ENCODE assay signal across 12 mouse cellular contexts in genomic region chr11:59397536-59398371, GRCm38 (mm10). TPM values are rescaled to one million over a fixed set of nuclear protein-coding genes. Genes with fewer than 3 reads are reported as not detected.
A peak's percentile ranks its signal among the peaks of the same experiment; 100 is the strongest.
DNase-seq lines count a peak whose midpoint lies in the region; ATAC-seq lines count a peak whose summit lies in the region.
"Had no signal": no experiment of that assay in that cellular context is flagged by ENCODE, and none has a peak within 500 bp of the region (broad histone marks: within the 10 kb centered on the region; RNA-seq: fewer than 3 reads in every experiment).

No protein-coding gene starts in this region.

- H3K4me2 ChIP-seq in hindbrain, embryonic 16.5 days (ENCODE audit: low read length): no peak overlapping the region
- H3K4me2 ChIP-seq in stomach, embryonic 15.5 days: peak overlapping the region; percentile 16; the same call in 1 of the 2 replicates

- no peaks in the 10 kb centered on the region for H3K27me3 ChIP-seq in hindbrain, embryonic 10.5 days (ENCODE audit: insufficient read depth, poor library complexity, severe bottlenecking)
- H3K27me3 ChIP-seq in hindbrain, embryonic 16.5 days (replicated peaks; ENCODE audit: control insufficient read depth, insufficient read depth, low read length): no peaks in the 10 kb centered on the region
- H3K27me3 ChIP-seq in limb, embryonic 10.5 days (ENCODE audit: low read depth, poor library complexity, severe bottlenecking): no peaks in the 10 kb centered on the region
- H3K27me3 ChIP-seq in stomach, embryonic 15.5 days (replicated peaks): no peaks in the 10 kb centered on the region

- no peak overlapping the region for H3K9ac ChIP-seq in hindbrain, embryonic 16.5 days (ENCODE audit: low read depth, low read length)
- no peak overlapping the region for H3K9ac ChIP-seq in stomach, embryonic 15.5 days

- no peak overlapping the region for H3K4me3 ChIP-seq in hindbrain, embryonic 10.5 days
- no peak overlapping the region for H3K4me3 ChIP-seq in hindbrain, embryonic 16.5 days (ENCODE audit: low read length)
- no peak overlapping the region for H3K4me3 ChIP-seq in limb, embryonic 10.5 days
- no peak overlapping the region for H3K4me3 ChIP-seq in stomach, embryonic 15.5 days (replicated peaks)

- no peaks in the 10 kb centered on the region for H3K9me3 ChIP-seq in hindbrain, embryonic 10.5 days
- H3K9me3 ChIP-seq in hindbrain, embryonic 16.5 days (ENCODE audit: control insufficient read depth, low read length): no peaks in the 10 kb centered on the region
- H3K9me3 ChIP-seq in limb, embryonic 10.5 days (replicated peaks): no peaks in the 10 kb centered on the region
- no peaks in the 10 kb centered on the region for H3K9me3 ChIP-seq in stomach, embryonic 15.5 days

- no peak for ATAC-seq in hindbrain, embryonic 16.5 days
- peak; percentile 48; the same call in 1 of the 2 replicates for ATAC-seq in stomach, embryonic 15.5 days (ENCODE audit: insufficient read depth, low FRiP score, low read depth)
- ATAC-seq: forebrain, embryonic 16.5 days had no signal

- no peaks in the 10 kb centered on the region for H3K36me3 ChIP-seq in hindbrain, embryonic 10.5 days
- H3K36me3 ChIP-seq in hindbrain, embryonic 16.5 days (ENCODE audit: control insufficient read depth, insufficient read depth, low read length): no peaks in the 10 kb centered on the region
- 0 out of 2 replicates have a peak, but pooled peaks cover 5% of the 10 kb centered on the region for H3K36me3 ChIP-seq in limb, embryonic 10.5 days
- H3K36me3 ChIP-seq in stomach, embryonic 15.5 days: no peaks in the 10 kb centered on the region

- WGBS in hindbrain, embryonic 10.5 days: 66% methylated on average over 22 of the region's 22 CpGs
- 75% methylated on average over 22 of the region's 22 CpGs for WGBS in hindbrain, embryonic 16.5 days
- 44% methylated on average over 22 of the region's 22 CpGs for WGBS in limb, embryonic 10.5 days
- WGBS in stomach, embryonic 15.5 days: 43% methylated on average over 22 of the region's 22 CpGs

- H3K27ac ChIP-seq in hindbrain, embryonic 10.5 days: peak overlapping the region; percentile 66
- no peak overlapping the region for H3K27ac ChIP-seq in hindbrain, embryonic 16.5 days (ENCODE audit: low read depth, low read length)
- peak overlapping the region; percentile 54 for H3K27ac ChIP-seq in limb, embryonic 10.5 days
- H3K27ac ChIP-seq in stomach, embryonic 15.5 days: no peak overlapping the region

- peaks cover 20% of the 10 kb centered on the region for H3K4me1 ChIP-seq in hindbrain, embryonic 10.5 days (replicated peaks)
- H3K4me1 ChIP-seq in hindbrain, embryonic 16.5 days (ENCODE audit: control insufficient read depth, insufficient read depth, low read depth, low read length): no peaks in the 10 kb centered on the region
- H3K4me1 ChIP-seq in limb, embryonic 10.5 days: peaks cover 43% of the 10 kb centered on the region
- H3K4me1 ChIP-seq in stomach, embryonic 15.5 days: peaks cover 12% of the 10 kb centered on the region

- no peak for DNase-seq in hindbrain, embryonic 10.5 days (ENCODE audit: low spot score)
- DNase-seq in ZHBTc4 (ENCODE audit: low read depth, low spot score): peak; percentile 10
- DNase-seq in limb, embryonic 10.5 days (ENCODE audit: low spot score): no peak
- no peak for DNase-seq in layer of hippocampus, adult 9-10 months (ENCODE audit: low spot score)
- DNase-seq in cerebellum, adult 11-12 months: no peak
- no peak for DNase-seq in urinary bladder, postnatal 10 days (ENCODE audit: low spot score)

RNA-seq across cellular contexts. Expression of gene Prss38, which starts 22.3 kb away (rescaled TPM):
- not detected in 2 replicates for polyA plus RNA-seq in hindbrain, embryonic 10.5 days (2016; fragmentation: Nextera tagmentation; extraction: Ambion mirVana)
- not detected in 2 replicates for polyA plus RNA-seq in hindbrain, embryonic 16.5 days (2015; fragmentation: Nextera tagmentation; extraction: Ambion mirVana)
- not detected in 2 replicates for polyA plus RNA-seq in limb, embryonic 10.5 days (2016; fragmentation: Nextera tagmentation; extraction: Ambion mirVana)
- 0.10 TPM in 1 of 2 replicates, not detected in the other for polyA plus RNA-seq in stomach, embryonic 15.5 days (2015; fragmentation: Nextera tagmentation; extraction: Ambion mirVana)
- polyA plus RNA-seq: forebrain, embryonic 16.5 days; intestine, embryonic 14.5 days; limb, embryonic 11.5 days; stomach, embryonic 14.5 days had no signal

RNA-seq across cellular contexts. Expression of gene Jmjd4, which starts 52.1 kb away (rescaled TPM):
- 13.4 and 16.1 TPM in 2 replicates for polyA plus RNA-seq in hindbrain, embryonic 10.5 days (2016; fragmentation: Nextera tagmentation; extraction: Ambion mirVana)
- 18.9 and 20.0 TPM in 2 replicates for polyA plus RNA-seq in hindbrain, embryonic 16.5 days (2015; fragmentation: Nextera tagmentation; extraction: Ambion mirVana)
- polyA plus RNA-seq in limb, embryonic 10.5 days (2016; fragmentation: Nextera tagmentation; extraction: Ambion mirVana): 16.8 and 21.8 TPM in 2 replicates
- 10.5 and 11.0 TPM in 2 replicates for polyA plus RNA-seq in stomach, embryonic 15.5 days (2015; fragmentation: Nextera tagmentation; extraction: Ambion mirVana)

RNA-seq across cellular contexts. Expression of gene Snap47, which starts 53.2 kb away (rescaled TPM):
- polyA plus RNA-seq in hindbrain, embryonic 10.5 days (2016; fragmentation: Nextera tagmentation; extraction: Ambion mirVana): 110 and 138 TPM in 2 replicates
- polyA plus RNA-seq in hindbrain, embryonic 16.5 days (2015; fragmentation: Nextera tagmentation; extraction: Ambion mirVana): 602 and 634 TPM in 2 replicates
- polyA plus RNA-seq in limb, embryonic 10.5 days (2016; fragmentation: Nextera tagmentation; extraction: Ambion mirVana): 106 and 122 TPM in 2 replicates
- polyA plus RNA-seq in stomach, embryonic 15.5 days (2015; fragmentation: Nextera tagmentation; extraction: Ambion mirVana): 88.7 and 91.0 TPM in 2 replicates

Comparison
In these comparisons a context has a peak if more than half of its experiments do, and no peak if none do; other contexts are left out.
1. H3K27ac ChIP-seq: peak in hindbrain, embryonic 10.5 days (single experiment) and limb, embryonic 10.5 days (single experiment); none in hindbrain, embryonic 16.5 days (single experiment) and stomach, embryonic 15.5 days (single experiment).